Mouse (Mus musculus): ENCODE data around the gene Gsta3. TPM values are rescaled to one million over a fixed set of nuclear protein-coding genes. Genes with fewer than 3 reads are reported as not detected.
"Not testable (repeated sequence)": the region's sequence is repeated elsewhere in the genome, so short reads cannot be mapped to it uniquely, and the experiment has no call there.

Gene Gsta3
- polyA plus RNA-seq (2012; ENCODE audit: insufficient read depth, insufficient read length, low replicate concordance, missing spikeins) = not detected in 2 replicates

GRCm38 (mm10) chr1:21239911-21240898, at the start of gene Gsta3:
Gene Gsta3, plus strand, starts transcription at chr1:21240589.
- Histone ChIP-seq H3K4me1 (ENCODE audit: control insufficient read depth, insufficient read depth, low read length) (no peaks in the 10 kb centered on the region), H3K27ac (ENCODE audit: insufficient read depth, low read depth, low read length) (no peak within 1 kb of the TSS), H3K4me3 (ENCODE audit: insufficient read depth, low read depth, low read length) (no peak within 1 kb of the TSS)
- 71% methylated on average over 8 of the region's 8 CpGs for WGBS
- TF ChIP-seq CTCF (IDR thresholded peaks at IDR 0.05; ENCODE audit: insufficient read depth, low read depth, low read length) = no peak
- no peak for TF ChIP-seq POLR2A (IDR thresholded peaks at IDR 0.05; ENCODE audit: insufficient read depth, low read depth, low read length)

GRCm38 (mm10) chr1:21206241-21206640, 34.1 kb upstream of the Gsta3 start:
- no peak for TF ChIP-seq POLR2A (IDR thresholded peaks at IDR 0.05; ENCODE audit: insufficient read depth, low read depth, low read length)
- TF ChIP-seq CTCF (IDR thresholded peaks at IDR 0.05; ENCODE audit: insufficient read depth, low read depth, low read length) = no peak
- H3K4me3 ChIP-seq (ENCODE audit: insufficient read depth, low read depth, low read length) = no peak overlapping the region
- H3K27ac ChIP-seq (ENCODE audit: insufficient read depth, low read depth, low read length) = no peak overlapping the region
- WGBS = 82% methylated on average over 1 of the region's 1 CpGs
- H3K4me1 ChIP-seq (ENCODE audit: control insufficient read depth, insufficient read depth, low read length) = no peaks in the 10 kb centered on the region

- WGBS = 18% methylated on average over 3 of the region's 3 CpGs
- H3K4me3 ChIP-seq (ENCODE audit: insufficient read depth, low read depth, low read length); H3K27ac ChIP-seq (ENCODE audit: insufficient read depth, low read depth, low read length); H3K4me1 ChIP-seq (ENCODE audit: control insufficient read depth, insufficient read depth, low read length): not testable (repeated sequence)
These were observed 26.9 kb upstream of the Gsta3 start for GRCm38 (mm10) chr1:21213537-21213936.

GRCm38 (mm10) chr1:21213991-21214692, 26.2 kb upstream of the Gsta3 start:
- 70% methylated on average over 6 of the region's 6 CpGs for WGBS
- not testable (repeated sequence) for H3K4me1 ChIP-seq (ENCODE audit: control insufficient read depth, insufficient read depth, low read length); H3K27ac ChIP-seq (ENCODE audit: insufficient read depth, low read depth, low read length); H3K4me3 ChIP-seq (ENCODE audit: insufficient read depth, low read depth, low read length)

- Histone ChIP-seq H3K4me1 (ENCODE audit: control insufficient read depth, insufficient read depth, low read length) (peaks cover 8% of the 10 kb centered on the region), H3K27ac (ENCODE audit: insufficient read depth, low read depth, low read length) (peak within 1 kb of the TSS; percentile 89), H3K4me3 (ENCODE audit: insufficient read depth, low read depth, low read length) (peak within 1 kb of the TSS; percentile 82)
- TF ChIP-seq CTCF (IDR thresholded peaks at IDR 0.05; ENCODE audit: insufficient read depth, low read depth, low read length) (peak; percentile 99), POLR2A (IDR thresholded peaks at IDR 0.05; ENCODE audit: insufficient read depth, low read depth, low read length) (no peak; the same call in none of the 2 replicates)
- under 1% methylated on average over 17 of the region's 17 CpGs for WGBS
These were observed 21.9 kb upstream of the Gsta3 start, which contains the start of gene Tmem14a for GRCm38 (mm10) chr1:21218489-21218919. Gene Tmem14a, plus strand, starts transcription at chr1:21218575.

GRCm38 (mm10) chr1:21227756-21228395, 12.5 kb upstream of the Gsta3 start:
- no peak overlapping the region for H3K27ac ChIP-seq (ENCODE audit: insufficient read depth, low read depth, low read length)
- no peak for TF ChIP-seq POLR2A (IDR thresholded peaks at IDR 0.05; ENCODE audit: insufficient read depth, low read depth, low read length)
- no peaks in the 10 kb centered on the region for H3K4me1 ChIP-seq (ENCODE audit: control insufficient read depth, insufficient read depth, low read length)
- H3K4me3 ChIP-seq (ENCODE audit: insufficient read depth, low read depth, low read length) = no peak overlapping the region
- WGBS = 93% methylated on average over 6 of the region's 6 CpGs

GRCm38 (mm10) chr1:21228740-21229722, 11.4 kb upstream of the Gsta3 start:
- H3K4me3 ChIP-seq (ENCODE audit: insufficient read depth, low read depth, low read length); H3K4me1 ChIP-seq (ENCODE audit: control insufficient read depth, insufficient read depth, low read length); H3K27ac ChIP-seq (ENCODE audit: insufficient read depth, low read depth, low read length): not testable (repeated sequence)
- 85% methylated on average over 15 of the region's 15 CpGs for WGBS

GRCm38 (mm10) chr1:21230376-21230775, 10.0 kb upstream of the Gsta3 start:
- TF ChIP-seq POLR2A (IDR thresholded peaks at IDR 0.05; ENCODE audit: insufficient read depth, low read depth, low read length) (no peak), CTCF (IDR thresholded peaks at IDR 0.05; ENCODE audit: insufficient read depth, low read depth, low read length) (no peak)
- H3K4me1 ChIP-seq (ENCODE audit: control insufficient read depth, insufficient read depth, low read length) = no peaks in the 10 kb centered on the region
- WGBS = 69% methylated on average over 2 of the region's 2 CpGs
- no peak overlapping the region for H3K4me3 ChIP-seq (ENCODE audit: insufficient read depth, low read depth, low read length)
- no peak overlapping the region for H3K27ac ChIP-seq (ENCODE audit: insufficient read depth, low read depth, low read length)

Data from olfactory bulb, adult 2 months (tissue).